Mouse (Mus musculus) layer of hippocampus, postnatal 14 days (tissue): ENCODE measurements at regions not wholly inside any gene's neighbourhood (a gene's known extent, or its start where the extent isn't known, plus 50 kb on each side); places are given as distances from the start of the nearest gene placed in this dataset.
A peak's percentile ranks its signal among the peaks of the same experiment; 100 is the strongest.
"Not testable (repeated sequence)": the region's sequence is repeated elsewhere in the genome, so short reads cannot be mapped to it uniquely, and the experiment has no call there.

Experiments
- DNase-seq, 2 experiments: peaks; one replicate each; pipeline ENCODE4 v3.0.0; 2021 to 2022; ENCODE audit warnings: low spot score in 2 of 2, mixed read lengths in 1 of 2

DNA sequence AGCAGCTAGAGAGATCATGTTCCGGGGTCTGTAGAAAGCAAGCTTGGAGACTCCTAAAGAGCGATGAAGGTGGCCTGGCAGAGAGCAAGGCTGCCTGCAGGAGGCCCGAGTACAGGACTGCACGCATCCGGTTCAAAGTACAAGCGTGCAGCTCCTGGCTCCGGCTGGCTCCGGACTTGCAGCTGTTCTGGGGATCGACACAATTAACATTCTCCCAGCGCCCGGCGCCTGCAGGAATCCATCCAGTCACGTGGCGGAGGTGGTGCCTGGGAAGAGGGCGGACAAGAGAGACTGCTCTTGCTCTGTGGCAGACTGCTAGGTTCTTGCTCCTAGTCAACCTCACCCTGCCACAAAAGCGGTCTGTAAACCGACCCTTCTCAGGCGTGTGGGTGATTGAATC lies 86.9 kb downstream of the Bdh1 start:
- DNase-seq: peak; percentile 71 to 81

DNA sequence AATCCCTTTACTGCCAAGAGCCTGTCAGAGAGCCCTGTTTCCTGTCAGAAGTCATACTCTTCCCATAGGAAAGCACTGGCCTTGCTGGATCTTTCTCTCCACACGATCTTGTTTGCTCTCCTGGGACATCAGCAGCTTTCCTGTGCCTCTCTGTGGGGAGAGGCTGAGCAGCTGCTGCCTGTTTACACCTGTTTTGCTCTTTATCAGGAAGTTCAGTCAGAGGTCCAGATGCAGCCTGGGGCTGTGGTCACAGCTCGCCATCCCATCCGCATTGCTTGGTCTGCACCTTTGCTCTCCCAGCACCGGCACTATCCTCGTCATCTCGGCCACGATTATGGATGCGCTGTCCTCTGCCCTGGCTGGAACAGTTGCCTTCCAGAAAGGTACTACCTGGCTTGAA lies 88.0 kb downstream of the Bdh1 start:
- no peak for DNase-seq

DNA sequence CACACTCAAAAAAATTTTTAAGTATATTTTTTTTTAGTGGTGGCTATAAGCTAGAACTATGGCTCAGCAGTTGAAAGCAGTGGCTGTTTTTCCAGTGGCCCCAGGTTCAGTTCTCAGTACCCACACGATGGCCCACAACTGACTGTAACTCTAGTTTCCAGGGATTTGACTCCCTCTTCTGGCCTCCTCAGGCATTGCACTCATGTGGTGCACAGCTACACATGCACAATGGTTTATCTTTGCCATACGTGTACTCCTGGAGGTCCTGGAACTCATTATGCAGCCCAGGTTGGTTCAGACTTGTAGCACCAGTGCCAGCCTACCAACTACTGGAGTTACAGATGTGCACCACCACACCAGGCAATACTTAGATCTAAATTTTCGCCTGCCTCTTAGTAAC lies 96.7 kb downstream of the Bdh1 start:
- DNase-seq: no peak

DNA sequence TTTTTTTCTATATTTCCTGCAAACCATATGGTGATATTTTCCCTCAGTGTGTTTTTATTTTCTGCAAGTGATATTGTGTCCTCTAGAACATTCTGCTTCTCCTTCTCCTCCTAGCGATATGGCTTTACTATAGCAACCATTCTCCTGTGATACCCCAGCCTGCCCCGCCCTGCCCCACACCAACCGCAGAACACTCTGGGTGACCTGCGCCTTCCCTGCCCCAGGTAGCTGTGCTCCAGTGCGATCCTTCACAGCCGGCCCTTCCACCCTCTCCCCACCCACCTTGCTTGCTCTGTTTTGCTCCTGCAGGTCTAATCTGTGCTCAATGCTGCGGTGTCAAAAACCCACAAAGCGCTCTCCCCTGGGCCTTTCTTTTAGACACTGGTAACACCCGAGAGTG lies 98.0 kb downstream of the Bdh1 start:
- DNase-seq: no peak

DNA sequence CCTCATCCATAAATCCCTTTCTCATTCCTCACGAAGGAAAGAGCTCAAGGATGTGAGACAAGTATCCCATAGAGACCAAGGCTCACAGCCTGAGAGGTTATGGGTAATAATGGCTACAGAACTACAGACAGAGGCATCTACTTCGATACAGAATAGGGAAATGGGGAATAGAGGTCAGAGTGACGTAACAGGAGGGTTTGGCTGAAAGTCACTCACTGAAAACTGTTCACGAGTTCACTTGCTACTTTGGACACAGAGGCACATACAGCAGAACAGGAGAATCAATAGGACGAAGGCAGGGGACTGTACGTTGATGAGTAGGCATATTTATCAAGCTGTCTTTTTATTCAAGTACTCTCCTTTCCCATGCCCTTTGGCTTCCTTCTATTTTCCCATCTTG lies 99.7 kb downstream of the Bdh1 start:
- DNase-seq: no peak

DNA sequence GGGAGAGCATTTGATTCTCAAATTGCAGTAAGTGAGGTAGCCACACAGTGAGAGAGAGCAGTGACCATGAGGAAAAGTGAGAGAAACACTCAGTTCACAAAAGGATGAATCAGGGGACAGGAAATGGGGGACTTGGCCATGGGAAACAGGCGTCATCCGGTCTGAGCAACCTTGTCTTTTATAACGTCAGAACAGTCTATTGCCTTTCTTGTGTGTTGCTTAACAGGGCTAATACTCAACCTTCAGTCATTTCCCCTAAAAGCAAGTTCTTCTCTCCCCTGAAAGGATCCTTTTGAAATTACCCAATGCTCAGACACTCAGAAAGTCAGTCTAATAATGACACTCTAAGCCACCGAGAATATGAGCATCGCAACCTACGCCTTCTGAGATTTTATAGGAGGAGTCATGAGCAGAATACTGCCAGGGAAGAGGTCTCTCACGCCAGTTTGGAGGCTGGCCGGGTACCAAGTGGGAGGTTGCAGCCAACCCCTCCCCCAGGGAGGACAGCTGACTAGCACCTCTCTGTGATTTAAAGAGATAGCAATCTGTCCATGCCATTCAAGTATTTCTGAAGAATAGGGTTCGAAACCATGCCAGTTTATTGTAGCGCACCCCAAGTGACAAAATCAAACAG lies 104.7 kb downstream of the Bdh1 start:
- DNase-seq: no peak

DNA sequence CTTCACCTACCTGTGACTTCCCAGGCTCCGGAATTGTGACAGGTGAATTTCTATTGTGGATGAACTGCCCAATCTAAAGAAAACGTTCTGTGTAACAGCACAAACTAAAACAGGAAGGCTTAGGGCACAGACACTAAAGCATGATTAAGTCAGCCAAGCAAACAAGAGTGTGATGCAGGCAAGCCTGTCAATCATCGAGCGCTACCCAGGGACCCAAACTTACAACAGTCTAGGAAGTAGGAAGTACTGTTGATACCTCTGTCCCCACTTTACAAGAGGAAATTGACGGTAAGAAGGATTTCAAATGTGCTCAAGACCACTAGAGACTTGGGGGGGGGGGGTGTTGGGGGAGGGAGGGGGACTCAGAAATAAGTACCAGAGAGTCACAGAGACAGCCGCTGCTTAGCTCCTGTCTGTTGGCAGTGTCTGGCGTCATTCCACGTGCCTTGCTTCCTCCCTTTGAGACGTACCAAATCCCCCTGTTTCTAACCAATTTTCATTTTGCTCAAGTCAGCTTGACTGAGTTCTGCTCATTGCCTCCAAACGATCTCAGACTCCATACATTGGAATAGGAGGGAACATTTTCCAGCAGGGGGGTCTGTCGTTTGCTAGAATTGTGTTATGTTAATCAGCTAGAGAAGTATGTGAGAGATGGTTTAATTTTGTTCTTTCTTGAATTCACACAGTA lies 106.7 kb downstream of the Bdh1 start:
- no peak for DNase-seq

DNA sequence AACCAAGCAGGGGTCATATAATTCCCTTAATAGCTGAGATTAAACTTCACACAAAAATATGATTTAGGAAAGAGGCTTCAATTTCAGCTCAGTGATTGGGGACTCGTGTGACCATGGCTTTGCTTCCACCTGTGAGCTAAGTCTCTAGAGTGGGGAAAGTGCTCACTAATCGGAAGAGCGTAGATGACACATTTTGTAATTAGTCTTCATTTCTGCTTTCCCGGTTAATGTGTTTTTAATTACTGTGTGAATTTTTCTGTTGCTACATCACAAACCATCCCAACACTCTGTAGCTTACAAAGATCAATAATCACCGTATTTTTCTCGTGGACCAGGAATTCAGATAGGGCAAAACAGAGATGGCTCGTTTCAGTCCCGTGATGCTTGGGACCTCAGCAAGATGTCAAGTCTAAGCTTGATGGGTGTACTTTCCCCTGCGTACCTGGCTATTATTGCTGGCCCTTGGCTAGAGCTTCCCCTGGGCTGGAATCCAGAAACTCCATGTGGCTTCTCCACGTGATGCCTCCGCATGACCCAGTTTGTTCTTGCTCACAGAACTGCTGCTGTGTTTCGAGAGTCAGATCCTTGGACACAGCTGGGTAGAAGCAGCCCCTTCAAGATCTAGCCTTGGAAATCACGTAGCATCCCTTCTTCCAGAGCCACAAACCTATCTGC lies 107.3 kb downstream of the Bdh1 start:
- DNase-seq: no peak

GRCm38 (mm10) chr16:31530090-31530489 lies 108.0 kb downstream of the Bdh1 start:
- no peak for DNase-seq

DNA sequence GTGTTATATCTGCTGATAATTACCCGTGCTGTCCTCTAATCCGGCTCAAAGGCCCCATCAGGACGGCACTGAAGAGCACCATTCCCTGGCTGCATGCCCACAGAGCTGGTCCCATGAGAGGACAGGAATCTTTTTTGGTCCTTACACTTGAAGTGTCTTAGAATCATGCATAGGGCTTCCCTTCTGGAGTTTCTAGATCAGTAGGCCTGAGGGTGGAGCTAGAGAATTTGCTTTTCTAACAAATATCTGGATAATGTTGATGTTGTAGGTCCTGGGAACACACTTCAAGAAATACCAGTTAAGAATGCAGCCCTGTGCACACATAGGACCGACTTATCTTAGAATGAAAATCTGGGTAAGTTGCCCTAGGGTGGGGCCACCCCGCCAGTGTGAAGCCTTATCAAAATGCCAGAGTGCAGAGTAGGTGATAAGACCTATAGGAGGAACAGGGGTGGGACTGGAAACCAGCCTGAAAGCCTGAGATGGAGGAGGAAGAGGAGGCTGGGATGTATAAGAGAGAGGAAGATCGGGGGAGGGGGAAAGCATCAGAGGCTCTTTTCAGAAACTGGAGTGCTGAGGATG lies 111.2 kb downstream of the Bdh1 start:
- no peak for DNase-seq

DNA sequence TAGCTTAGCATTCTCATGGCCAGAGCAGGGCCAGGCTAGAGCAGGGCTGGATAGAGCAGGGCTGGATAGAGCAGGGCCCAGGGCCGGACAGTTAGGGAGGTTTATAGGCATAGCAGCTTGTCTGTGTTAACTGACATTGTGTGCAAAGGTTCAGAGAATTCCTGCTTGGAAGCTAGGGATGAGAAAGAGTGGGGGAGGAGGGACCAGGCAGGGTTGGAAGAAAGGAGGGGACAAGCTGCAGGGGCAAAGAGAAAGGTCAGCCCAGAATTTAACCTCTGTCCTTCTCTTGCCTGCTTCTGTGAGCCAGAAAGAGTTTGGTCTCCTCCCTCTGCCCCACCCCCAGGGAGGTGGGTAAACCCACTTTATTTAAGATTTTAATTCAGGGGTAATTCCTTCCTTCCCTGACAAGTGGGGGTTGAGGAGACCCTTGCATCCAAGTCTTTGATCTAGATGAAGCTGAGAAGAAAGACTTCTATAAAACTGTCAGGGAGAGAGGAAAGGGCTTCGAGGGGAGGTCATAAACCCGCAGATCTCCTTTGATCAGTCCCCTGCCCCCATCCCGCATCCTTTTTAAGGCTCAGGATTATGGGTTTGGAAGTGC lies 112.9 kb downstream of the Bdh1 start:
- DNase-seq: no peak

DNA sequence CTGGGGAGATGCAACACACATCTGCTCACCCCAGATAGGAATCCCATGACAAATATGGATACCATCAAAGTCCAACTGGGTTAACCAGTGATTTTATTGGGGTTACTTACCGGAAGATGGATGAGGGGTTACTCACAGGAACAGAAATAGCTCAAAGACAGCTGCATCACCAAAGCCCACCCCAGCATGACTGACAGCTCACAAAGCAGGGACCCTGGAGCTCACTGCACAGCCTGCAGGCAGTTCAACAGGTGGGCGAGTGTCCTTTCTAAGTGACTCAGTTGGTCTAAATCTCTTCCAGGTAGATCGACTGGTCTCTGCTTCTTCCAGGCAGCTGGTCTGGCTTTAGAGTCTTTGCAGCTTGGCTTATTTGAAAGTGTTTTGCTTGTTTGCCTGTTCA lies 114.2 kb downstream of the Bdh1 start:
- no peak for DNase-seq

- no peak for DNase-seq
These were observed 116.5 kb downstream of the Bdh1 start for GRCm38 (mm10) chr16:31538606-31539005.

GRCm38 (mm10) chr16:31543499-31544170 lies 119.6 kb upstream of the Dlg1 start:
- DNase-seq: no peak

GRCm38 (mm10) chr16:31546062-31546827 lies 117.0 kb upstream of the Dlg1 start:
- no peak for DNase-seq

GRCm38 (mm10) chr16:31546828-31547224 lies 116.4 kb upstream of the Dlg1 start:
- peak in 1 of 2 experiments; percentile 39 for DNase-seq

DNA sequence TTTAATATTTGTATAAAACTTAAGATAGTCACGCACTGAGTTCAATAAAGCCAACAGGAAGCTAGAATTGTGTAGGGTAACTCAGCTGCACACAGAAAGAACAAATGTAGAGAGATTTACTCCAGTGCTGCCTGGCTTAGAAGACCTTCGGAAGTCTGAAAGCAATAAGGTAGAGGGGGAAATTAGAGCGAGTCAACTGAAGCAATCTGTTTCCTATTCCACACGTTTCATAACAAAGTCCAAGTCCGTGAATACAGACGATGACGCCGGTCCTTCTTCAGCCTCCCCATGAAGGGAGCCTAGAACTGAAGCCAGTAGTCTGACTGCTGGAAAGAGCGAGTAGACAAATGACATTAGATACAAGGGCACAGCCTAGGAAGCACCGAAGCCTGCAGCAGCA lies 115.9 kb upstream of the Dlg1 start:
- no peak for DNase-seq

DNA sequence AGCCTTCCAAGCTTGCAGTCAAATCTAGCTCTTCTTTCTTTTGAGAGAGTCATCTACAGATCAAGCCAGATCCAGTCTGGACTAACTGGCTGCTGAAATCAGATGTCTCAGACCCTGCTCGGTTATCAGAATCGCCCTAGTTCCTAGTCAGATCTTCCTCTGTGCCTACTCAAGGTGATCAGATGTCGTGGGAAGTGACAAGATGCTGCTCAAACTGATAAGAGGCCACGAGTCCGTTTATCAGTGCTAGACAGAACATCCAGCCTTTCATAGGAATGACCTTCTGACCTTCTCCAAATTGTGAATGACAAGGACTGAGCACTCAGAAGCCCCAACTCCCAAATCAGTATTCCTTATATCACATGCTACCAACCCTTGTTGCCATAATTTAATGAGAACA lies 113.3 kb upstream of the Dlg1 start:
- no peak for DNase-seq

GRCm38 (mm10) chr16:31550539-31550938 lies 112.7 kb upstream of the Dlg1 start:
- DNase-seq: not testable (repeated sequence)

DNA sequence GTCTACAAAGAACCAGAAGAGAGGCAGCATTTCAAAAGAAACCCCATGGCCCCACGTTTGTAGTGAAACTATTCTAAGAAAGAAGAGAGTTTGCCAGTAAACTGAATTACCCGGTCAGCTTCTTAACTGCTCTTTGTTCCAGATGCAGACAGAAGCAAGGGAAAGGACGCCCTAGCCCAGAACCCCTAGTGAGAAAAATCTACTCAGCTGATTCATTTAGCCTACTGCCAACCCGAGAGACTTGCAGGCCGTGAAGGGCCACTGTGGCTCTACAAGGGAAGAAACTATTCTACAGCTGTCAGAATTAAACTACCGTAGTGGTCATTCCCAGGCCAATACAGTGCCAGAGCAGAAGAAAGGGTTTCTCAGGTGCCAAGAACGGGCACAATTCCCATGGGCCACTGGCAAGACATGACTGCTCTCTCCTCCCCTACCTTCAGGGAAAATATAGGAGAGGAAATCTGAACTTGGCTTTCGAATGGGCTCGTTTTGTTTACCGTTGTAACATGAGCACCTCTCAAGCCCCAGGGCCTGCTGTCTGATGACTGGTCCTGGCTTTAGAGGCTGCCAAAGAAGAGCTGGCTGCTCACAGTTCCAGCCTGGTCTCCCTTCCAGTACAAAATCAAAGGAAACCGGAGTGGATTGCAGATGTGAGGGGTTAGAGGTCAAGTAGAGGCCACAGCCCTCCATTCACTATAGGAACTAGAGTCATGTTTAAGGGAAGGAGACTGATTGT lies 111.7 kb upstream of the Dlg1 start:
- DNase-seq: peak in 1 of 2 experiments; percentile 18
